Mouse (Mus musculus) 3T3-L1 (cell line): ENCODE measurements around the gene Ttc8.

Source experiments
- DNase-seq: peaks from one replicate; pipeline ENCODE4 v3.0.0-alpha.2; 2015; ENCODE audit warnings: low read depth, low spot score

The Ttc8 gene

DNA sequence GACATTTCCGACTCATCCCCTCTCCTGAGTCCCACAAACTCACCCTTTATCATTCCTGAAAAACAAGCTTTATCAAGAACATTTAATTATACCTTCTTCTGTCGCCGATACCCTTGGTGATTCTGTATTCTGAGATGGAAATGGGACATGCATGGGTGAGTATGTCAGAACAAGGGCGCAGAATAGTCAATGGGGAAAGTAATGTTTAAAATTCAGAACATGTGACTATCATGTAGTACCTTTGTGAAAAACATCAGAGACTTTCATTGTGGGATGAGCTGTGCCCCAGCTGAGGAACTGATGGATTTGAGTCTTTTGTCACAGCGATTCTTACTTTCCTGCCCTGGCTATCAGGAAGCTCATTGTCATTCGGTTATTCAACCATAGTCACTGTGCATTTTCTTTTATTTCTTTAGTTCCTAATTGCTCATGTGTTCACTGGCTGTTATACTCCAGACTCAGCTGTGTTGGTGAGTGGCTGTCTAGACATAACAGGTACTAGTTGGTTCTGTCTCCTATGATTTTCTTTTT is 104.1 kb downstream of the Ttc8 start:
- no peak for DNase-seq

- DNase-seq: no peak
Measured at GRCm38 (mm10) chr12:99026291-99026690, 105.9 kb downstream of the Ttc8 start.

DNA sequence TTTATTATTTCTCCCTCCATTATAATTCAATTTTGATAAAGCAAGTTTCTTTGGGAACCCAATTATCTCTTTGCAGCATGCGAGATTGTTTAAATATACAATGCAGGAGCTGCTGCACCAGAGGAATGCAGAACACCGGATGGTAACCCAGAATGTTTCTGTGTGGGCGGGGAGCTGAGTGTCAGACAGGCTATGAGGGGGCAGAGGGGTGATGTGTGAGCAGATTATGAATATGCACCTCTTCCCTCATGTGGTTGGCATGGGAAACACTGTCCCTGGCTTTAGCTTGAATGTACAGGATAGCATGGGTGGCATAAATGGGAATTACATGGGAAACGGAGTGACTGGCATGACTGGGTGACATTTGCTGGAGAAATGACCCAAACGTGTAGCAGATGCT is 108.3 kb downstream of the Ttc8 start:
- peak; percentile 34 for DNase-seq

- DNase-seq: no peak
Measured at GRCm38 (mm10) chr12:99030022-99030421, 109.6 kb downstream of the Ttc8 start.
